Mouse (Mus musculus): ENCODE data around the gene Taok3. TPM values are rescaled to one million over a fixed set of nuclear protein-coding genes. Genes with fewer than 3 reads are reported as not detected.
A peak's percentile ranks its signal among the peaks of the same experiment; 100 is the strongest.

The Taok3 gene
- total and polyA plus RNA-seq, 3 experiments = 32.1 to 79.2 TPM; not detected in 1

GRCm38 (mm10) chr5:117267913-117268312 is 148.0 kb downstream of the Taok3 start:
- Histone ChIP-seq H3K27me3 (ENCODE audit: control insufficient read depth in 1 of 2, insufficient read depth in 2 of 2, low read length in 2 of 2) (no peaks in the 10 kb centered on the region), H3K4me3 (ENCODE audit: control insufficient read depth in 1 of 2, insufficient read depth in 1 of 2, low read depth in 2 of 2, low read length in 2 of 2) (no peak overlapping the region), H3K4me1 (ENCODE audit: control insufficient read depth in 1 of 2, insufficient read depth in 2 of 2, low read length in 2 of 2) (no peaks in the 10 kb centered on the region), H3K9ac (ENCODE audit: control insufficient read depth, low read depth, low read length, poor library complexity, severe bottlenecking) (no peak overlapping the region), H3K36me3 (ENCODE audit: control insufficient read depth in 1 of 2, insufficient read depth in 2 of 2, low read length in 2 of 2) (peaks cover 0 to 5% of the 10 kb centered on the region in 2 experiments; a peak in 2 of 4 replicates), H3K9me3 (replicated peaks; ENCODE audit: insufficient read depth, low read length) (no peaks in the 10 kb centered on the region), H3K79me2 (ENCODE audit: control insufficient read depth, insufficient read depth, low read length, poor library complexity) (no peaks in the 10 kb centered on the region), H3K27ac (ENCODE audit: control insufficient read depth, low read depth, low read length) (no peak overlapping the region)
- DNase-seq (ENCODE audit: low read depth, low spot score) = no peak
- TF ChIP-seq POLR2AphosphoS5 (IDR thresholded peaks at IDR 0.05; ENCODE audit: borderline replicate concordance, low read depth, low read length) (no peak), ELF1 (IDR thresholded peaks at IDR 0.05; ENCODE audit: low read depth, low read length) (no peak), POLR2AphosphoS2 (IDR thresholded peaks at IDR 0.05; ENCODE audit: low read length) (no peak), POLR2A (IDR thresholded peaks at IDR 0.05; ENCODE audit: control insufficient read depth in 1 of 2, insufficient read depth in 1 of 2, low read depth in 1 of 2, low read length in 2 of 2, poor library complexity in 1 of 2) (no peak), BHLHE40 (IDR thresholded peaks at IDR 0.05; ENCODE audit: borderline replicate concordance, low read depth, low read length) (no peak), USF2 (IDR thresholded peaks at IDR 0.05; ENCODE audit: borderline replicate concordance in 1 of 2, insufficient read depth in 1 of 2, low read depth in 1 of 2, low read length in 2 of 2) (no peak), TAL1 (IDR thresholded peaks at IDR 0.05; ENCODE audit: low read length) (no peak), NRF1 (IDR thresholded peaks at IDR 0.05; ENCODE audit: insufficient read depth, low read depth, low read length, poor library complexity, severe bottlenecking) (no peak), HCFC1 (IDR thresholded peaks at IDR 0.05; ENCODE audit: low read depth, low read length) (no peak), SIN3A (IDR thresholded peaks at IDR 0.05; ENCODE audit: low read length) (no peak), MAX (IDR thresholded peaks at IDR 0.05; ENCODE audit: low read length) (no peak), KAT2A (conservative IDR thresholded peaks at IDR 0.05; ENCODE audit: low read depth, low read length) (no peak)

GRCm38 (mm10) chr5:117268749-117269148 is 148.8 kb downstream of the Taok3 start:
- no peaks in the 10 kb centered on the region for H3K27me3 ChIP-seq (ENCODE audit: control insufficient read depth in 1 of 2, insufficient read depth in 2 of 2, low read length in 2 of 2)
- H3K27ac ChIP-seq (ENCODE audit: control insufficient read depth, low read depth, low read length) = no peak overlapping the region
- no peak overlapping the region for H3K9ac ChIP-seq (ENCODE audit: control insufficient read depth, low read depth, low read length, poor library complexity, severe bottlenecking)
- H3K4me3 ChIP-seq (ENCODE audit: control insufficient read depth in 1 of 2, insufficient read depth in 1 of 2, low read depth in 2 of 2, low read length in 2 of 2) = no peak overlapping the region
- H3K4me1 ChIP-seq (ENCODE audit: control insufficient read depth in 1 of 2, insufficient read depth in 2 of 2, low read length in 2 of 2) = no peaks in the 10 kb centered on the region
- no peaks in the 10 kb centered on the region for H3K9me3 ChIP-seq (replicated peaks; ENCODE audit: insufficient read depth, low read length)
- H3K79me2 ChIP-seq (ENCODE audit: control insufficient read depth, insufficient read depth, low read length, poor library complexity) = no peaks in the 10 kb centered on the region
- peaks cover 0 to 5% of the 10 kb centered on the region in 2 experiments; a peak in 2 of 4 replicates for H3K36me3 ChIP-seq (ENCODE audit: control insufficient read depth in 1 of 2, insufficient read depth in 2 of 2, low read length in 2 of 2)
- no peak for TF ChIP-seq MEF2A (IDR thresholded peaks at IDR 0.05; ENCODE audit: extremely low read depth, insufficient replicate concordance, low read depth, low read length, poor library complexity, severe bottlenecking)
- no peak for TF ChIP-seq E2F4 (IDR thresholded peaks at IDR 0.05; ENCODE audit: borderline replicate concordance, low read depth, low read length)
- TF ChIP-seq GABPA (IDR thresholded peaks at IDR 0.05; ENCODE audit: low read depth, low read length) = no peak
- TF ChIP-seq POLR2A (IDR thresholded peaks at IDR 0.05; ENCODE audit: control insufficient read depth in 1 of 2, insufficient read depth in 1 of 2, low read depth in 1 of 2, low read length in 2 of 2, poor library complexity in 1 of 2) = 0 out of 4 replicates have a peak, but pooled peaks of 1 of the 2 experiments have one; percentile 13
- DNase-seq (ENCODE audit: low read depth, low spot score) = no peak
